ENCODE assay signal across 13 mouse cellular contexts in genomic region chr6:5010553-5011416, GRCm38 (mm10).
A peak's percentile ranks its signal among the peaks of the same experiment; 100 is the strongest.
DNase-seq lines count a peak whose midpoint lies in the region; ATAC-seq and TF ChIP-seq lines count a peak whose summit lies in the region.
"Had no signal": no experiment of that assay in that cellular context is flagged by ENCODE, and none has a peak within 500 bp of the region (broad histone marks: within the 10 kb centered on the region; RNA-seq: fewer than 3 reads in every experiment).

No protein-coding gene starts in this region.

- H3K27me3 ChIP-seq in midbrain, embryonic 10.5 days (ENCODE audit: low read depth, poor library complexity, severe bottlenecking): no peaks in the 10 kb centered on the region
- no peaks in the 10 kb centered on the region for H3K27me3 ChIP-seq in midbrain, postnatal 0 days (ENCODE audit: insufficient read depth, low read length)
- H3K27me3 ChIP-seq in forebrain, embryonic 14.5 days (replicated peaks; ENCODE audit: control insufficient read depth, insufficient read depth, low read length): no peaks in the 10 kb centered on the region
- H3K27me3 ChIP-seq in midbrain, embryonic 11.5 days (ENCODE audit: control insufficient read depth, insufficient read depth, low read length): no peaks in the 10 kb centered on the region
- H3K27me3 ChIP-seq: CH12.LX had no signal

- TF ChIP-seq CTCF in midbrain, postnatal 0 days (IDR thresholded peaks at IDR 0.05): no peak

- no peaks in the 10 kb centered on the region for H3K36me3 ChIP-seq in midbrain, embryonic 10.5 days
- no peaks in the 10 kb centered on the region for H3K36me3 ChIP-seq in midbrain, postnatal 0 days (ENCODE audit: insufficient read depth, low read length)
- no peaks in the 10 kb centered on the region for H3K36me3 ChIP-seq in forebrain, embryonic 14.5 days (ENCODE audit: control insufficient read depth, insufficient read depth, low read length)
- H3K36me3 ChIP-seq in midbrain, embryonic 11.5 days (ENCODE audit: control insufficient read depth, insufficient read depth, low read length): no peaks in the 10 kb centered on the region

- no peak for ATAC-seq in midbrain, postnatal 0 days (ENCODE audit: low FRiP score)
- ATAC-seq in forebrain, embryonic 14.5 days: peak; percentile 57
- peak; percentile 77 for ATAC-seq in midbrain, embryonic 11.5 days (ENCODE audit: low FRiP score)

- DNase-seq in midbrain, embryonic 10.5 days (ENCODE audit: low spot score): peak; percentile 64
- DNase-seq in midbrain, postnatal 0 days (ENCODE audit: low spot score): no peak
- peak; percentile 27 for DNase-seq in forebrain, embryonic 14.5 days (ENCODE audit: low spot score)
- DNase-seq in midbrain, embryonic 11.5 days (ENCODE audit: low spot score, missing footprints): no peak
- no peak for DNase-seq in right cerebral cortex, postnatal 14 days
- DNase-seq in spleen, postnatal 4 days (ENCODE audit: low spot score in 2 of 2): no peak
- DNase-seq in right cerebral cortex, adult 18-20 months: no peak
- DNase-seq in frontal cortex, adult 2 months (ENCODE audit: extremely low spot score in 1 of 2, low spot score in 1 of 2): no peak
- DNase-seq: cerebellum, postnatal 14 days; heart, postnatal 36 days; lung, postnatal 10 days had no signal

- H3K4me2 ChIP-seq in midbrain, postnatal 0 days (ENCODE audit: low read depth, low read length, poor library complexity, severe bottlenecking): no peak overlapping the region
- H3K4me2 ChIP-seq in forebrain, embryonic 14.5 days (ENCODE audit: low read length): no peak overlapping the region
- no peak overlapping the region; the same call in 1 of the 2 replicates for H3K4me2 ChIP-seq in midbrain, embryonic 11.5 days

- H3K9ac ChIP-seq in midbrain, postnatal 0 days (replicated peaks; ENCODE audit: low read length, poor library complexity, severe bottlenecking): no peak overlapping the region
- H3K9ac ChIP-seq in forebrain, embryonic 14.5 days (ENCODE audit: low read length): no peak overlapping the region
- 0 out of 2 replicates have a peak overlapping the region, but pooled peaks have one; percentile 17 for H3K9ac ChIP-seq in midbrain, embryonic 11.5 days (ENCODE audit: low read length)

- H3K9me3 ChIP-seq in midbrain, embryonic 10.5 days (replicated peaks): no peaks in the 10 kb centered on the region
- no peaks in the 10 kb centered on the region for H3K9me3 ChIP-seq in midbrain, postnatal 0 days (ENCODE audit: low read length)
- no peaks in the 10 kb centered on the region for H3K9me3 ChIP-seq in forebrain, embryonic 14.5 days (replicated peaks; ENCODE audit: control insufficient read depth, low read length)
- H3K9me3 ChIP-seq in midbrain, embryonic 11.5 days (ENCODE audit: control insufficient read depth, low read length): no peaks in the 10 kb centered on the region

- 13% methylated on average over 11 of the region's 11 CpGs for WGBS in midbrain, embryonic 10.5 days
- 26% methylated on average over 11 of the region's 11 CpGs for WGBS in midbrain, postnatal 0 days
- 7% methylated on average over 11 of the region's 11 CpGs for WGBS in forebrain, embryonic 14.5 days
- 13% methylated on average over 11 of the region's 11 CpGs for WGBS in midbrain, embryonic 11.5 days

- H3K4me3 ChIP-seq in midbrain, embryonic 10.5 days: peak overlapping the region; percentile 26
- H3K4me3 ChIP-seq in midbrain, postnatal 0 days (ENCODE audit: low read depth, low read length): no peak overlapping the region
- no peak overlapping the region for H3K4me3 ChIP-seq in forebrain, embryonic 14.5 days (ENCODE audit: low read depth, low read length)
- H3K4me3 ChIP-seq in midbrain, embryonic 11.5 days (ENCODE audit: low read depth, low read length): no peak overlapping the region
- H3K4me3 ChIP-seq: left cerebral cortex, adult 2 months had no signal

- H3K4me1 ChIP-seq in midbrain, embryonic 10.5 days: peaks cover 75% of the 10 kb centered on the region
- H3K4me1 ChIP-seq in midbrain, postnatal 0 days (ENCODE audit: insufficient read depth, low read length): peaks cover 8% of the 10 kb centered on the region; the same call in 1 of the 2 replicates
- peaks cover 16% of the 10 kb centered on the region; the same call in 1 of the 2 replicates for H3K4me1 ChIP-seq in forebrain, embryonic 14.5 days (ENCODE audit: control insufficient read depth, insufficient read depth, low read length)
- peaks cover 25% of the 10 kb centered on the region for H3K4me1 ChIP-seq in midbrain, embryonic 11.5 days (ENCODE audit: control insufficient read depth, insufficient read depth, low read length)

- peak overlapping the region; percentile 84 for H3K27ac ChIP-seq in midbrain, embryonic 10.5 days (replicated peaks)
- no peak overlapping the region for H3K27ac ChIP-seq in midbrain, postnatal 0 days (ENCODE audit: low read depth, low read length)
- no peak overlapping the region for H3K27ac ChIP-seq in forebrain, embryonic 14.5 days (ENCODE audit: low read depth, low read length)
- peak overlapping the region; percentile 52; the same call in 1 of the 2 replicates for H3K27ac ChIP-seq in midbrain, embryonic 11.5 days (ENCODE audit: low read depth, low read length)
- H3K27ac ChIP-seq: left cerebral cortex, adult 2 months had no signal

Comparison
In these comparisons a context has a peak if more than half of its experiments do, and no peak if none do; other contexts are left out.
1. DNase-seq: peak in midbrain, embryonic 10.5 days (single experiment) and forebrain, embryonic 14.5 days (single experiment); none in midbrain, postnatal 0 days (single experiment), midbrain, embryonic 11.5 days (single experiment), right cerebral cortex, postnatal 14 days (single experiment), spleen, postnatal 4 days (0 of 2), right cerebral cortex, adult 18-20 months (single experiment) and frontal cortex, adult 2 months (0 of 2).
2. H3K27ac ChIP-seq: peak in midbrain, embryonic 10.5 days (single experiment) and midbrain, embryonic 11.5 days (single experiment); none in midbrain, postnatal 0 days (single experiment) and forebrain, embryonic 14.5 days (single experiment).